Mouse (Mus musculus): ENCODE data around the gene Tmem87a. TPM values are rescaled to one million over a fixed set of nuclear protein-coding genes. Genes with fewer than 3 reads are reported as not detected.

The Tmem87a gene
- total RNA-seq, 2 experiments from 2014 or later: 18.3 to 18.8 TPM

DNA sequence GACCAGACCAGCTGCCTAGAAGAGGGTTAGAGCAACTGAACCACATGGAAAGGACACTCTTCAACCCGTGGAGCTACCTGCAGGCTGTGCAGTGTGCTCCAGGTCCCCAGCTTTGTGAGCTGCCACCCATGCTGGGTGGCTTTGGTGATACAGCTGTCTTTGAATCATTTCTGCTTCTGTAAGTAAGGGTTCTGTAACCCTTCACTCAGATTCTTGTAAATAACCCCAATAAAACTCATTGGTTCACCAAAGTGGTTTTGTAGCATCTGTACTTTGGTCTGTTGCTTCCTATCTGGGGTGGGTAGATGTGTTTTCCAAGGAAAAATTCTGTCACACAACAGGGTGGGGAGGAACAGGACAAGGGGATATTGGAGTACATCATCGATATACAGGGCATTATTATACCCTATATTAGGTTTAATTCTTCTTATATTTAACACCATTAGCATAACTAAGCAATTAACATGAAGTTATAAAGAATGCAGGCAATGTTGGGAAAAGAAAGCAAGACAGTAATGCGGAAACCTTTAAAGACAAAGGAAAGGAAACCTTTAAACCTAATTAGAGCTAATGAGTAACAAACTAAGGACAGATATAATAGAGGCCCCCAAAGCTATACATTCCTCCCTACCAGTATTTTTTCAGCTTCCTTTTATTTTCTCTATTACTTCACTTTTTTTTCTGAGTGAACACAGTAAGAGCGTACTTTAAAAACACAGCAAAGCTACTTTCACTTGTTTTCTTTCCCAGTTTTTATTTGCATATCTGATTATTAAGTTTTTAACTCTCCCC is 36.3 kb downstream of the Tmem87a start:
- intact Hi-C loops (cut with DNase I): no loop called here
- DNase-seq: no peak

DNA sequence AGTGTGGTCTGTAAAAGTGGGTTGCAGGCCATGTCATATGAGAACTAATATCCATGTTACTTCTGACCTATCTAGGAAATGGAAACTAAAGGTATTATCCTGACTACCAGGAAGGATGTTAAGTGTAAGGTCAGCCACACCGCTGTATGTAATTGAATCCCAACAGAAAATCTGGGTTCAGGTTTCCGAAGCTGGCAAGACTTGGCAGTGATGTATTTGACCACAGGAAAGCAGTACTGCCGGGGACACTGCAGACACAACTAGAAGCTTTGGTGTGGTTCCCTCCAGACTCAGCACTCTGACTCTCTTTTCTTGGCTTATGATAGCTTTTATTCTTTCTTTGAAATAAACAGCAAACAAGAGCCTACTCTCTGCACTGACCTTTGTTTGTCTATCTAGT is 37.4 kb downstream of the Tmem87a start:
- no peak for DNase-seq

DNA sequence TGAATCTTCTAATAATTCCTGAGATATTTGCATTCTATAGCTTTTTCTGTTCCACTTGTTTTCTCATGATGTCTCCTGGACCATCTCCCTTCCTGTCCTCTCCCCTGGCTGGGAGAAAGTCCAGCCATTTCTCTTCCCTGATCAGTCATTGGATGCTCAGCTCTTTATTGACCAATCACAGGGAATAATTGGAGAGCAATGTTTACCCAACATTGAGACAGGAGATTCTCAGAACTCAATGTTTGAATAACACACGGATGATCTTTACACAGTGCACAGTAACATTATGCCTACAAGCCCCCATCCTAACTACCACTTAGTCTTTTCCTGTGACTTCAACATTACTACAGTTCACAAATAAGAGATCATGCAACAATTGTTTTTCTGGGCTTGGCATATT is 43.5 kb downstream of the Tmem87a start:
- no peak for DNase-seq
- intact Hi-C loops (cut with DNase I): no loop called here

More for the DNA sequence above, 37.4 kb downstream of the Tmem87a start:
- intact Hi-C loops (cut with DNase I): no loop called here

DNA sequence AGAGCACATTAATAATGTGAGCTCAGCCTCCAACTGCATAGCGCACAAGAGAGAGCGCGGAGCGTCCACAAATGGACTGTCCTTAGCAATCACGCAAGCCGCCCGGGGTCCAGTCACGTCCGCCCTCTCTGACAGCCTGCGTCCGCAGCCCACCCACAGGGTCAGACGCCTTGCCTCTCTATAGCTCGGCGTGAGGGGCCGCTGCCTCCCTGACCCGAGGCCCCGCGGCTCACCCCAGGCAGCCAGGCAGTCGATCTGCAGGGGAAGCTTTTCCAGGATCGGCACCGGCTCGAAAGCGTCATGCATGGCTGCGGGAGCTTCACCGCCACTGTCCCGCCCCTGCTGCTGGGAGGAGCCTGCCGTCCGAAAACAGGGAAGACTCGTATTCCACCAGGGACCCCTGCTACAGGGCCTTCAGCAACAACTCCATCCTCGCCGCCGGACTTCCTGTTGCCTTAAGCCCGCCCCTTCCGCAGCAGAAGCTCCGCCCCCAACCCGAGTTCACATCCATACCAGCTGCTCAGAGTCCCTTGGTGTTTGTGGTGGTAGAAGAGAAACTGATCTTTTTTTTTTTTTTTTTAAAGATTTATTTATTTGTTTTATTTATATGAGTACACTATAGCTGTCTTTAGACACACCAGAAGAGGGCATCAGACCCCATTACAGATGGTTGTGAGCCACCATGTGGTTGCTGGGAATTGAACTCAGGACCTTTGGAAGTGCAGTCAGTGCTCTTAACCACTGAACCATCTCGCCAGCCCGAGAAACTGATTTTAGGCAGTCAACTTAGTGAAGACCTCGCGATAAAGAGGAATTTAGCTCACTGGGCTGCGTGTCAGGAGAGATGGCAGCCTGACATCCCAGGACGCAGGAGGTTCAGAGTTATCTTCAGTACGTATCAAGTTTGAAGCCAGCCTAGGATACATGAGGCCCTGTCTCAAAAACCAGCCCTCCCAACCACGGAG is 50.9 kb downstream of the Tmem87a start, which contains the start of gene Vps39:
Gene Vps39 (minus strand): TSS at position 456 of the 965 bp plus-strand sequence.
- DNase-seq: peak; percentile 85 to 87
- intact Hi-C loops (cut with DNase I): loop anchor here (5.0 kb wide), 1 partner anchor 49 kb away; the partner anchor contains the start of genes Ganc and Tmem87a

DNA sequence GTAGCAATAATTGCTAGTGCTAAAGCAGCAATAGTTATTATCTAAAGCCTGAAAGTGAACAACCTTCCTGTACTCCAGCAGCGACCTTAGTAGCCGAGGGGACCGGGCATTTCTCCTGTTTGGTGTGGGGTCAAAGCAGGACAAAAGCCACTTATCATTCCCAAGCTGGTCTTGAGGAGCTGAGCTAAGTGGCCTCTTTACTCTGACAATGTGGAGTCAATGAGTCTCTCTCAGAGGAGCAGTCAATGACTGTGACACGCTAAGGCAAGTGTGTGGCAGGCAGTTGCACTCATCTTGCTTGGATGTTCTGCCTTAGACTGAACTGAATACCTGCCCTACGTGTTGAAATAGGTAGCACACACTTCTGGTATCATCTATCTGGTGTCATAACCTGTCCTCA is 52.6 kb downstream of the Tmem87a start:
- intact Hi-C loops (cut with DNase I): loop anchor here (5.0 kb wide), 1 partner anchor 51 kb away; the partner anchor contains the start of genes Ganc and Tmem87a
- no peak for DNase-seq

GRCm38 (mm10) chr2:120348120-120348519 is 55.8 kb downstream of the Tmem87a start:
- DNase-seq: peak; percentile 24 to 39

DNA sequence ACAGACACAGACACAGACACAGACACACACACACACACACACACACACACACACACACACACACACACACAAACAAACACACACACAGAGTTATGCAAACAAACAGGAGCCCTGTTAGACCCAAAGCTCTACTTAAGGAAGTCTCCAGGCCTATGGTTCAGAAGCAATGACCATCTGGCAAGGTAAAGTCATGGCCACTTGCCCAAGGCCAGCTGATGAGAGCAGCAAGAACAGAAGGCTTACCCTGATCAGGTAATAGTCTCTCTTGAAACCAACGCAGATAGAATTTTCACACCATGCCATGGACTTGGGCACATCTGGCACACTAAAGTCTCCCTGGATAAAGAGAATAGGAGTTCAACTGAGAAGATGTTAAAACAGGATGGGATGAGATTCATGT is 62.2 kb downstream of the Tmem87a start:
- intact Hi-C loops (cut with DNase I): no loop called here
- DNase-seq: no peak

More at GRCm38 (mm10) chr2:120348120-120348519, 55.8 kb downstream of the Tmem87a start:
- intact Hi-C loops (cut with DNase I): no loop called here

DNA sequence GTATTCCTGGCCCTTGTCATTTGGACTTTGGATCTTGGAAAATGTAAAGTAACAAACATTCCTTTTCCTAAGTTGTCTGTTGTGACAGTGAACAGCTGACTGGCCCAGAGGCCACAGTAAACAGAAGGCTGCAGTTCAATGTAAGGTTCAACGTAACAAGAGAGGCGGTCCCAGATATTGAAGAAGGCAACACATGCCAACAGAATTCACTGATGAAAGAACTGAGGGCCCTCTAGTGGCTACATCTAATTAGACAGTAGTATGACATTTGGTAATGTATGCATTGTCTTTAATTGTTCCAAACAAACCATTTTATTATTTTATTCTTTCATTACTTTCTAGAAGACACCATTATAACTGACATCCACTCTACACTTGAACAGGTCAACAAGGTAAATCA is 66.0 kb downstream of the Tmem87a start:
- intact Hi-C loops (cut with DNase I): no loop called here
- DNase-seq: no peak

DNA sequence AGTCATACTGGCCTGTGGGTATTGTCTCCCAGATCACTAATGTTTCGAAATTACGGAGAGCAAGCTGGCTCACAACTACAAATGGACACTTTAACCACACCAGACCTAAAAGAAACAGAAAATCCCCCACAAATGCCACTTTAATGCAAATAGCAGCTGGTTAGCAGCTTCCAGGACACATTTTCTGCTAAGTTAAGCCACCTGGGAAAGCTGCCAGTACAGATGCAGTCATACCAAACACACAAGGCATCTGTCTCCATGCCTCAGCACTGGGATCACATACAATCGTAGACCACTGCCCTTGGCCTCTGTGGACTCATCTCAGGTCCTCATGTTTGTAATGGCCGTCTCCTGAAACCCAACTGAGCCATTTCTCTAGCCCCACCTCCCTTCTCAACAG is 72.3 kb downstream of the Tmem87a start:
- intact Hi-C loops (cut with DNase I): no loop called here
- DNase-seq: no peak

DNA sequence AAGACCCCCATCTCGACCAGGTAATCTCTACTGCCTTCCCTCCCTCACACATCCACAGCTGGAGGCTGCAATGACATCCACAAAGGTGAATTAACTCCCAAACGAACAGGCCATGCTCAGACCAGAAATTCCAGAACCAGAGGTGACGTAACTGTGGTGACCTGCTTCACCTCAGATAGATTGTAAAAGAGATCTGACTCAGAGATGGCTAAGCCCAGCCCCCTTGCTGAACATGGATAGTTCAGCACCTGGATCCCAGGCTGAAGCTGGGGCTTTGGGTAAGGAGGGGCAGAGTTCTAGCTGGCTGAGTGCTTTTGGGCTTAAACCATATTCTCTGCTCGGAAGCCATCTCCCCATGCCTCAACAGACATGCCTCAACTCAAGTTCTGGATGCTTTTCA is 88.8 kb downstream of the Tmem87a start:
- no peak for DNase-seq
- intact Hi-C loops (cut with DNase I): no loop called here

DNA sequence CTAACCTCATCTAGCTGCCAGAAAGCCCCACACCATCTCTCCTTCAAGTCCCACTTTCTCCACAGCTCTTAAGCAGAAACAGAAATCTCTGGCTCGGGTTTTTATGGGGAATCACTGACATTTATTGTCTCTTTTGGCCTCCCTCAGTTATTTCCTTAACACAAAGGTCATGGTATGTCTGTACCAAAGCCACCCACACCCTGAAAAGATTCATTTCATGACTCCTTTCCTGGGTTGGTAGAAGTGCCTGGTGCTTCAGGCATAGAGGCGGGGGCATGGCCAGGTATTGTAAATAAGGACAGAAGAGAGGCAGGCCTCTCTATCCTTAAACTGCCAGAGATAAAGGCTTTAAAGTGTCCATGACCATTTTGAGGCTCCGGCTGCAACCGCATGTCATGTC is 89.4 kb downstream of the Tmem87a start:
- DNase-seq: no peak
- intact Hi-C loops (cut with DNase I): no loop called here

DNA sequence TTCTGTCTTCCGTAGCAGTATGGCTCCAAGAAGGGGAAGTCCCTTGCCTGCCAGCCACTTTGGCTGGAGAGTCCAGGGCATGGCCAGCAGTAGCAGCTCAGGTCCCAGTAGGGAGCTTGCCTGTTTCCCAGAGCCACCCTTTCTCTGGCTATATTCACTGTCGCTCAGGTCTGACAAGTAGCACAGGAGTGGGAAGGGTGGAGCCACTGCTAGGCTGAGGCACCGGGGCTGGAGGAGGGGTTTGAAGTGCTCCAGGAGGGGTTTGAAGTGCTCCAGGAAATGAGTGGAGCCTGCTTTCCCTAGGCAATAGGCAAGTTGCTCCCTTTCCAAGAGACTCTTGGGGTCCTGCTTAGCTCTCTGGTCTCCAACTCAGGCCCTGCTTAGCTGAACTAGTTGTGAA is 89.9 kb downstream of the Tmem87a start, which contains the start of gene Pla2g4f:
Gene Pla2g4f (minus strand): TSS at position 190 of the 400 bp plus-strand sequence.
- DNase-seq: no peak
- intact Hi-C loops (cut with DNase I): no loop called here

- intact Hi-C loops (cut with DNase I): no loop called here
- DNase-seq: no peak
These were observed 91.6 kb downstream of the Tmem87a start for GRCm38 (mm10) chr2:120312276-120312825.

Other genes starting within 250 kb of the Tmem87a start
- gene Ehd4, start 249.5 kb downstream of the Tmem87a start, total RNA-seq (2021): 100 to 1,000 TPM; 372 to 460 TPM
- gene Pla2g4e, start 158.8 kb downstream of the Tmem87a start, total RNA-seq (2021): 1 to 10 TPM; 3.0 to 3.1 TPM
- not detected for gene Pla2g4d, start 114.9 kb downstream of the Tmem87a start, total RNA-seq (2021)
- gene Pla2g4f, start 89.9 kb downstream of the Tmem87a start, total RNA-seq (2021): not detected
- 10 to 100 TPM; 30.4 to 36.0 TPM for gene Vps39, start 51.0 kb downstream of the Tmem87a start, total RNA-seq (2021)
- 10 to 100 TPM; 21.6 to 25.2 TPM for gene Ganc, start 217 bp downstream of the Tmem87a start, total RNA-seq (2021)
- gene Capn3, start 51.9 kb upstream of the Tmem87a start, total RNA-seq (2021): 1 to 10 TPM in 1 of 2 experiments, under 1 TPM in 1; 0.69 to 1.7 TPM
- 100 to 1,000 TPM; 471 TPM for gene Zfp106, start 159.7 kb upstream of the Tmem87a start, total RNA-seq (2021)
- gene Snap23, start 163.6 kb upstream of the Tmem87a start, total RNA-seq (2021): 10 to 100 TPM; 58.9 to 60.4 TPM
- 10 to 100 TPM; 10.1 to 10.6 TPM for gene Haus2, start 205.3 kb upstream of the Tmem87a start, total RNA-seq (2021)
- gene Lrrc57, start 205.4 kb upstream of the Tmem87a start, total RNA-seq (2021): 10 to 100 TPM; 14.9 to 17.9 TPM
- gene Stard9, start 225.0 kb upstream of the Tmem87a start, total RNA-seq (2021): 1 to 10 TPM; 8.2 to 9.8 TPM